33 mouse cellular contexts compared by ENCODE assay signal in the genomic region with DNA sequence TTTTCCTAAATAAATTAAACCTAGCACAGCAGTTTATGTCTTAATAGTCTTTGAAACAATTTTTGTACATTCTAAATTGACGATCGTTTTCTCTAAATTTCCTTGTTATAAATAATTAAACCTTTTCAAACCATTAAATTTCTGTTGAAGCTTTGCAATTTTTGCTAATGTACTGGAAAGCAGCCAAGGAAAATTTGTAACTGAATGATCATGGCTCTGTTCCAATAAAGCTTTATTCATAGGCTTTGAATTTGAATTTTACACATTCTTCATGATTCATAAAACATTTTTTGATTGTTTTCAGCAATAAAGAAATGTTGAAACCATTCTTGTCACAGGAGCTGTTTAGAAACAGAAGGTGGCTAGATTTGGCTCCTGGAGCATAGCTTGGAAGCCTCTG. TPM values are rescaled to one million over a fixed set of nuclear protein-coding genes. Genes with fewer than 3 reads are reported as not detected.
DNase-seq lines count a peak whose midpoint lies in the region; ATAC-seq and TF ChIP-seq lines count a peak whose summit lies in the region.
"Had no signal": no experiment of that assay in that cellular context is flagged by ENCODE, and none has a peak within 500 bp of the region (broad histone marks: within the 10 kb centered on the region; RNA-seq: fewer than 3 reads in every experiment).

No protein-coding gene starts in this region.

- peak; percentile 34 for DNase-seq in forebrain, embryonic 14.5 days (ENCODE audit: low spot score)
- DNase-seq in forebrain, embryonic 10.5 days (ENCODE audit: extremely low spot score, low spot score): no peak
- DNase-seq in layer of hippocampus, adult 9-10 months (ENCODE audit: low spot score): peak; percentile 38
- DNase-seq in layer of hippocampus, adult 2 months (ENCODE audit: low spot score in 2 of 2): no peak
- DNase-seq in midbrain, postnatal 0 days (ENCODE audit: low spot score): peak; percentile 26
- DNase-seq in cerebellum, adult 8-10 months: no peak
- DNase-seq: adrenal gland, postnatal 10 days; adrenal gland, postnatal 36 days; cerebellum, adult 18-20 months; cerebellum, adult 9-11 months; cerebellum, postnatal 25 days; gastrocnemius, postnatal 10 days; gastrocnemius, postnatal 36 days; heart, adult 2 months; heart, postnatal 36 days had no signal

- WGBS in forebrain, embryonic 14.5 days: 76% methylated on average over 2 of the region's 2 CpGs
- 92% methylated on average over 2 of the region's 2 CpGs for WGBS in forebrain, embryonic 10.5 days
- 76% methylated on average over 2 of the region's 2 CpGs for WGBS in midbrain, postnatal 0 days
- WGBS in midbrain, embryonic 15.5 days: 80% methylated on average over 2 of the region's 2 CpGs
- 88% methylated on average over 2 of the region's 2 CpGs for WGBS in heart, embryonic 11.5 days (ENCODE audit: insufficient replicate concordance)

- TF ChIP-seq CTCF in layer of hippocampus, adult 2 months (conservative IDR thresholded peaks at IDR 0.05): no peak
- no peak for TF ChIP-seq CTCF in midbrain, postnatal 0 days (IDR thresholded peaks at IDR 0.05)

- H3K4me1 ChIP-seq in forebrain, embryonic 14.5 days (ENCODE audit: control insufficient read depth, insufficient read depth, low read length): no peaks in the 10 kb centered on the region
- H3K4me1 ChIP-seq in forebrain, embryonic 10.5 days: no peaks in the 10 kb centered on the region
- H3K4me1 ChIP-seq in midbrain, postnatal 0 days (ENCODE audit: insufficient read depth, low read length): no peaks in the 10 kb centered on the region
- no peaks in the 10 kb centered on the region for H3K4me1 ChIP-seq in midbrain, embryonic 15.5 days
- no peaks in the 10 kb centered on the region for H3K4me1 ChIP-seq in heart, embryonic 11.5 days (ENCODE audit: control insufficient read depth, insufficient read depth, low read length)
- H3K4me1 ChIP-seq: embryonic facial prominence, embryonic 12.5 days; embryonic facial prominence, embryonic 15.5 days; forebrain, embryonic 12.5 days; heart, embryonic 10.5 days; hindbrain, embryonic 15.5 days had no signal

- H3K9me3 ChIP-seq in forebrain, embryonic 14.5 days (replicated peaks; ENCODE audit: control insufficient read depth, low read length): no peaks in the 10 kb centered on the region
- no peaks in the 10 kb centered on the region for H3K9me3 ChIP-seq in forebrain, embryonic 10.5 days
- H3K9me3 ChIP-seq in midbrain, postnatal 0 days (ENCODE audit: low read length): no peaks in the 10 kb centered on the region
- no peaks in the 10 kb centered on the region for H3K9me3 ChIP-seq in midbrain, embryonic 15.5 days
- no peaks in the 10 kb centered on the region for H3K9me3 ChIP-seq in heart, embryonic 11.5 days (replicated peaks; ENCODE audit: control insufficient read depth, low read length)
- H3K9me3 ChIP-seq: embryonic facial prominence, embryonic 12.5 days; embryonic facial prominence, embryonic 15.5 days; forebrain, embryonic 12.5 days; heart, embryonic 10.5 days; hindbrain, embryonic 15.5 days had no signal

- H3K9ac ChIP-seq in forebrain, embryonic 14.5 days (ENCODE audit: low read length): no peak overlapping the region
- no peak overlapping the region for H3K9ac ChIP-seq in midbrain, postnatal 0 days (replicated peaks; ENCODE audit: low read length, poor library complexity, severe bottlenecking)
- no peak overlapping the region for H3K9ac ChIP-seq in midbrain, embryonic 15.5 days
- H3K9ac ChIP-seq in heart, embryonic 11.5 days (ENCODE audit: low read depth, low read length): no peak overlapping the region
- H3K9ac ChIP-seq: embryonic facial prominence, embryonic 12.5 days; embryonic facial prominence, embryonic 15.5 days; forebrain, embryonic 12.5 days; hindbrain, embryonic 15.5 days had no signal

- H3K27me3 ChIP-seq in forebrain, embryonic 14.5 days (replicated peaks; ENCODE audit: control insufficient read depth, insufficient read depth, low read length): no peaks in the 10 kb centered on the region
- no peaks in the 10 kb centered on the region for H3K27me3 ChIP-seq in forebrain, embryonic 10.5 days (ENCODE audit: poor library complexity, severe bottlenecking)
- H3K27me3 ChIP-seq in midbrain, postnatal 0 days (ENCODE audit: insufficient read depth, low read length): no peaks in the 10 kb centered on the region
- no peaks in the 10 kb centered on the region for H3K27me3 ChIP-seq in midbrain, embryonic 15.5 days (replicated peaks)
- H3K27me3 ChIP-seq in heart, embryonic 11.5 days (ENCODE audit: control insufficient read depth, insufficient read depth, low read length): no peaks in the 10 kb centered on the region
- H3K27me3 ChIP-seq: embryonic facial prominence, embryonic 12.5 days; embryonic facial prominence, embryonic 15.5 days; forebrain, embryonic 12.5 days; hindbrain, embryonic 15.5 days; Patski had no signal

- ATAC-seq in forebrain, embryonic 14.5 days: no peak
- ATAC-seq in midbrain, postnatal 0 days (ENCODE audit: low FRiP score): no peak
- ATAC-seq in midbrain, embryonic 15.5 days (replicated peaks): no peak
- ATAC-seq in heart, embryonic 11.5 days (replicated peaks; ENCODE audit: insufficient number of reproducible peaks, low FRiP score, low TSS enrichment): no peak
- ATAC-seq: forebrain, embryonic 16.5 days; inflammation-experienced regulatory T-cells, adult 6 months; intestine, embryonic 16.5 days; Patski had no signal

- H3K4me3 ChIP-seq in forebrain, embryonic 14.5 days (ENCODE audit: low read depth, low read length): no peak overlapping the region
- H3K4me3 ChIP-seq in forebrain, embryonic 10.5 days: no peak overlapping the region
- no peak overlapping the region for H3K4me3 ChIP-seq in layer of hippocampus, adult 2 months
- H3K4me3 ChIP-seq in midbrain, postnatal 0 days (ENCODE audit: low read depth, low read length): no peak overlapping the region
- no peak overlapping the region for H3K4me3 ChIP-seq in midbrain, embryonic 15.5 days
- no peak overlapping the region for H3K4me3 ChIP-seq in heart, embryonic 11.5 days (ENCODE audit: low read depth, low read length)
- H3K4me3 ChIP-seq: embryonic facial prominence, embryonic 12.5 days; embryonic facial prominence, embryonic 15.5 days; forebrain, embryonic 12.5 days; heart, adult 2 months; heart, embryonic 10.5 days; hindbrain, embryonic 15.5 days had no signal

- no peaks in the 10 kb centered on the region for H3K36me3 ChIP-seq in forebrain, embryonic 14.5 days (ENCODE audit: control insufficient read depth, insufficient read depth, low read length)
- H3K36me3 ChIP-seq in forebrain, embryonic 10.5 days (replicated peaks): no peaks in the 10 kb centered on the region
- no peaks in the 10 kb centered on the region for H3K36me3 ChIP-seq in midbrain, postnatal 0 days (ENCODE audit: insufficient read depth, low read length)
- no peaks in the 10 kb centered on the region for H3K36me3 ChIP-seq in midbrain, embryonic 15.5 days (replicated peaks)
- no peaks in the 10 kb centered on the region for H3K36me3 ChIP-seq in heart, embryonic 11.5 days (ENCODE audit: control insufficient read depth, insufficient read depth, low read length)
- H3K36me3 ChIP-seq: embryonic facial prominence, embryonic 12.5 days; embryonic facial prominence, embryonic 15.5 days; forebrain, embryonic 12.5 days; heart, embryonic 10.5 days; hindbrain, embryonic 15.5 days had no signal

- H3K4me2 ChIP-seq in forebrain, embryonic 14.5 days (ENCODE audit: low read length): no peak overlapping the region
- H3K4me2 ChIP-seq in midbrain, postnatal 0 days (ENCODE audit: low read depth, low read length, poor library complexity, severe bottlenecking): no peak overlapping the region
- no peak overlapping the region for H3K4me2 ChIP-seq in midbrain, embryonic 15.5 days
- no peak overlapping the region for H3K4me2 ChIP-seq in heart, embryonic 11.5 days
- H3K4me2 ChIP-seq: embryonic facial prominence, embryonic 12.5 days; embryonic facial prominence, embryonic 15.5 days; forebrain, embryonic 12.5 days; hindbrain, embryonic 15.5 days had no signal

- H3K27ac ChIP-seq in forebrain, embryonic 14.5 days (ENCODE audit: low read depth, low read length): no peak overlapping the region
- no peak overlapping the region for H3K27ac ChIP-seq in forebrain, embryonic 10.5 days
- no peak overlapping the region for H3K27ac ChIP-seq in layer of hippocampus, adult 2 months
- H3K27ac ChIP-seq in midbrain, postnatal 0 days (ENCODE audit: low read depth, low read length): no peak overlapping the region
- no peak overlapping the region for H3K27ac ChIP-seq in midbrain, embryonic 15.5 days
- no peak overlapping the region for H3K27ac ChIP-seq in heart, embryonic 11.5 days (ENCODE audit: low read depth, low read length)
- H3K27ac ChIP-seq: embryonic facial prominence, embryonic 12.5 days; embryonic facial prominence, embryonic 15.5 days; forebrain, embryonic 12.5 days; heart, adult 2 months; heart, embryonic 10.5 days; hindbrain, embryonic 15.5 days had no signal

RNA-seq across cellular contexts. Expression of a gene that starts 7.2 kb away (rescaled TPM):
- not detected in 2 replicates for polyA plus RNA-seq in forebrain, embryonic 14.5 days (2014; fragmentation: Nextera tagmentation; extraction: Ambion mirVana)
- polyA plus RNA-seq in forebrain, embryonic 10.5 days (2016; fragmentation: Nextera tagmentation; extraction: Ambion mirVana): not detected in 2 replicates
- not detected for total RNA-seq in layer of hippocampus, adult 2 months (2021)
- total RNA-seq in midbrain, postnatal 0 days (2014; rRNA removed): not detected in 2 replicates
- polyA plus RNA-seq in midbrain, postnatal 0 days (2015; fragmentation: Nextera tagmentation; extraction: Ambion mirVana): not detected in 2 replicates
- not detected in 2 replicates for polyA plus RNA-seq in midbrain, embryonic 15.5 days (2015; fragmentation: Nextera tagmentation; extraction: Ambion mirVana)
- polyA plus RNA-seq in heart, embryonic 11.5 days (2014; fragmentation: Nextera tagmentation; extraction: Ambion mirVana): 0.18 TPM in 1 of 2 replicates, not detected in the other
- total RNA-seq: adrenal gland, adult 18-20 months; adrenal gland, postnatal 10 days; adrenal gland, postnatal 36 days; common myeloid progenitor, adult 5-6 weeks; gastrocnemius, adult 18-20 months; gastrocnemius, postnatal 10 days; gastrocnemius, postnatal 36 days; granulocyte monocyte progenitor cell, adult 5-6 weeks; heart, adult 2 months; heart, postnatal 36 days had no signal
- polyA plus RNA-seq: embryonic facial prominence, embryonic 12.5 days; forebrain, embryonic 12.5 days; forebrain, embryonic 16.5 days; heart, adult 2 months; heart, embryonic 10.5 days; heart, embryonic 14.5 days; heart, postnatal 0 days; hindbrain, embryonic 11.5 days; hindbrain, embryonic 15.5 days; inflammation-experienced regulatory T-cells, adult 6 months; intestine, embryonic 16.5 days; Patski had no signal

Comparison
In these comparisons a context has a peak if more than half of its experiments do, and no peak if none do; other contexts are left out.
1. DNase-seq: peak in forebrain, embryonic 14.5 days (single experiment), layer of hippocampus, adult 9-10 months (single experiment) and midbrain, postnatal 0 days (single experiment); none in forebrain, embryonic 10.5 days (single experiment), layer of hippocampus, adult 2 months (0 of 2) and cerebellum, adult 8-10 months (single experiment).